Mouse (Mus musculus) midbrain, embryonic 11.5 days (tissue): Measurements from ENCODE around the gene Krt79. TPM values are rescaled to one million over a fixed set of nuclear protein-coding genes. Genes with fewer than 3 reads are reported as not detected.

Experiments
- microRNA-seq: library from miRNA; unstranded; fragments of <30 nt; microRNA quantifications from one replicate; pipeline ENCODE4, GENCODE M21; 2017
- polyA plus RNA-seq: library from polyadenylated mRNA; unstranded; fragments of >200 nt; fragmentation: Nextera tagmentation; extraction: Ambion mirVana; gene quantifications from 2 replicates; pipeline ENCODE4 v1.2.1, GENCODE M21; 2014

Gene Krt79
- polyA plus RNA-seq, 1 experiment from 2014 or later: 0.18 TPM

Small RNA genes lying within 50 kb of the gene (microRNA-seq; reads per million reads assigned to microRNA genes)
- not detected for gene Gm44356

Other genes starting within 250 kb of the Krt79 start
- gene Krt6a, start 246.0 kb downstream of the Krt79 start, polyA plus RNA-seq: not detected in 2 replicates
- gene Krt5, start 227.4 kb downstream of the Krt79 start, polyA plus RNA-seq: 0.34 and 0.51 TPM in 2 replicates
- gene Krt71, start 197.2 kb downstream of the Krt79 start, polyA plus RNA-seq: not detected in 2 replicates
- gene Krt72, start 153.9 kb downstream of the Krt79 start, polyA plus RNA-seq: not detected in 2 replicates
- 0.15 and 0.19 TPM in 2 replicates for gene Krt73, start 138.0 kb downstream of the Krt79 start, polyA plus RNA-seq
- gene Krt2, start 122.2 kb downstream of the Krt79 start, polyA plus RNA-seq: not detected in 2 replicates
- gene Krt1, start 89.5 kb downstream of the Krt79 start, polyA plus RNA-seq: 1.00 and 1.4 TPM in 2 replicates
- gene Krt77, start 70.6 kb downstream of the Krt79 start, polyA plus RNA-seq: not detected in 2 replicates
- gene Krt76, start 47.4 kb downstream of the Krt79 start, polyA plus RNA-seq: not detected in 2 replicates
- not detected in 2 replicates for gene Krt4, start 15.6 kb downstream of the Krt79 start, polyA plus RNA-seq
- not detected in 2 replicates for gene Krt78, start 14.0 kb upstream of the Krt79 start, polyA plus RNA-seq
- gene Krt8, start 64.2 kb upstream of the Krt79 start, polyA plus RNA-seq: 9.2 and 10.2 TPM in 2 replicates
- gene Krt18, start 87.9 kb upstream of the Krt79 start, polyA plus RNA-seq: 5.0 and 5.6 TPM in 2 replicates
- 106 and 107 TPM in 2 replicates for gene Eif4b, start 133.4 kb upstream of the Krt79 start, polyA plus RNA-seq
- gene Tns2, start 160.1 kb upstream of the Krt79 start, polyA plus RNA-seq: 7.5 TPM in 2 replicates
- gene Spryd3, start 195.9 kb upstream of the Krt79 start, polyA plus RNA-seq: 9.8 and 10.5 TPM in 2 replicates
- 0.34 and 0.40 TPM in 2 replicates for gene Igfbp6, start 204.0 kb upstream of the Krt79 start, polyA plus RNA-seq
- not detected in 2 replicates for gene Soat2, start 210.2 kb upstream of the Krt79 start, polyA plus RNA-seq